Mouse (Mus musculus) kidney, postnatal 14 days (tissue): ENCODE results near the gene Zfp14.

ENCODE experiments used
- DNase-seq: peaks from one replicate; pipeline ENCODE4 v3.0.0; 2022; ENCODE audit warnings: mixed read lengths

Gene Zfp14

DNA sequence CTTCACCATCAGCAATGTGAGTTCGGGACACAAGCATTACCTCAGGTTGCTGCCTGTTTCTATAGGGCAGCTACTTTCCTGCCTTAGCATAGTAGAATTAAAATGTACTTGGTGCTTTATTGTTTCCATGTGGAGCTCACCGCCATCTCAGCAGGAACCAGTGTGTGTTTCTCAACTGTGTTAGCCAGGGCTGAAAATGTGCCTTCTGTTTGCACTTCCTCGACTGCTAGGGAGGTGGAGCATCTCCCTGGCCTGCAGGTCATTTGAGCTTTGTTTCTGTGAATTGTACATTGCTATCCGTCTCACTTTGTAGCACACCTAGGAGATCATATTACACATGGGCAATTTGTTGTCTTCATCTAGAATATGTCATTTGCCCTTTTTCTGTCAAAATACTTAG, 23.8 kb downstream of the Zfp14 start:
- DNase-seq: no peak

DNA sequence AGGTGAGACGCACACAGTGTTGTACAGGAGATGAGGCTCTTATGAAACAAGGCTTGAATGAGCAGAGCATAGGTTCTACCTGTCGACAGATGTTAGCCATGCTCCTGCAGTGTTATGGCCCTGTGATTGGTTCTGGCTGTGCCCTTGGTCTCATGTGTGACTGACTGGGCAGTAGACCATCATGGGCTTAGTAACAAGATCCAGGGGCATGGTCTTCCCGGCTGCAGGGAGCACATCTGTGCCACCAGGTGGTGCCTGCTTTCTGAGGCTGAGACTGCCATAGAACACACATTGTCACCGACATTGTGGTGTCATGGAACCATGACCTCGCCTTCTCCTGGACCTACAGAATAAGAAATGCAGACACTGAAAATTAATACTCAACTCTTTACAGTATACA, 25.8 kb downstream of the Zfp14 start:
- DNase-seq: no peak

DNA sequence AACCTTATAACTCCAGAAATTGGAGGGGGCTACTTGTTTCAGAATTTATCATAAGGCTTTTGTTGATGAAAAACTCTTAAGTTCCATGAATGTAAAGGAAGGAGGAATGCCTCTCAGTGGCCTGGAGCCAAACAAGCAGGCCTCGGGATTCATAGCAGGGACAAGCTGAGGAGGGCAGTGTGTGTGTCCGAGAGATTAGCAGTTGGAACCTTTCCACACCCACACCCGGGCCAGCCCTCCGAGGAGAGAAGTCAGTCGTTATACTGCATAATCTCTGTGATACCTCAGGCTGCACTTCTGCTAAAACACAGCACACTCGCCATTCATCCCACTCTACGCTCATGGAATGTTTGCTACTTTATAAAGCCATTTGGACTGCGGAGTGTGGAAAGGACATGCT, 27.4 kb downstream of the Zfp14 start:
- no peak for DNase-seq

DNA sequence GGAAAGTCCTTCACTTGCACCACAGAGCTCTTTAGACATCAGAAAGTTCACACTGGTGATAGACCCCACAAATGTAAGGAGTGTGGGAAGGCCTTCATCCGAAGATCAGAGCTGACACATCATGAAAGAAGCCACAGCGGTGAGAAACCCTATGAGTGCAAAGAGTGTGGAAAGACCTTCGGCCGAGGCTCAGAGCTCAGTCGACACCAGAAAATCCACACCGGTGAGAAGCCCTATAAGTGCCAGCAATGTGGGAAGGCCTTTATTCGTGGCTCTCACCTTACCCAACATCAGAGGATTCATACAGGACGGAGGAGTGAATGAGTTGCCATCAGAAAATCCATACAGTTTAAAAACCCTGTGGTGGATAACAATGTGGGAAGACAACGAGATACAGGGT, 27.9 kb downstream of the Zfp14 start:
- no peak for DNase-seq

DNA sequence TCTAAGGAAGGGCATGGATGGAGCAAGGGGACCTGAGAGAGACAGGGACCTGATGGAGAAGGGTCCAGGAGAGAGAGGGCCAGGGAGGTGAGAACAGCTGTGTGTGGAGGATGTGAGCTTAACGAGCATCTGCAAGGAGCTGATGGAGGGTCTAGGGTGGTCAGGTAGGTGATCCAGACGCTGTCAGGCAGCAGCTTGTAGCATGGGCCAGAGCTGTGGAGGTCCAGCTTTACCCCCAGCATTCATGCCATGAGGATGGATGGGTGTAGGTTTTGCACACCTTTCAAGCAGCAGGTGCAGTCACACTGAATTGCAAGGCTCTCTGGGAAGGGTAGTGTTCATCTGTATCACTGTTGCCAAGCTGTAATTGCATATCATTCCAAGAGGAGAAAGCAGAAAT, 31.6 kb downstream of the Zfp14 start:
- DNase-seq: no peak

DNA sequence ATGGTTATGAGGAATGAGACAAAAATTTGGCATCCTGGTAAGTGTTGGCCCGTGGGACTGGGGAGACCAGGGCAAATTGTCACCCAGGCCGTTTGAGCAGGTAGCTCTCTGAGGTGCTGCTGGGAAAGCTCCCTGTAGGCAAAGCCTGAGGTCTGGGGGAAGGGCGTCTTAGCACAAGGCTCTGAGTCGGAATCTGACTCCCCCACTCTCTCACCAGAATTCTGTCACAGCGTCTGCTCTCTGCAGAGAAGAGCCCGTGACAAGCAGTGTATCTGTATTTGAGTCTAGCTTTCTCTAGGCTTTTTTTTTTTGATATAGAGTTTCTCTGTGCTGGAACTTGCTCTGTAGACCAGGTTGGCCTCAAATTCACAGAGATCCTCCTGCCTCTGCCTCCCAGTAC, 34.0 kb downstream of the Zfp14 start:
- DNase-seq: no peak

DNA sequence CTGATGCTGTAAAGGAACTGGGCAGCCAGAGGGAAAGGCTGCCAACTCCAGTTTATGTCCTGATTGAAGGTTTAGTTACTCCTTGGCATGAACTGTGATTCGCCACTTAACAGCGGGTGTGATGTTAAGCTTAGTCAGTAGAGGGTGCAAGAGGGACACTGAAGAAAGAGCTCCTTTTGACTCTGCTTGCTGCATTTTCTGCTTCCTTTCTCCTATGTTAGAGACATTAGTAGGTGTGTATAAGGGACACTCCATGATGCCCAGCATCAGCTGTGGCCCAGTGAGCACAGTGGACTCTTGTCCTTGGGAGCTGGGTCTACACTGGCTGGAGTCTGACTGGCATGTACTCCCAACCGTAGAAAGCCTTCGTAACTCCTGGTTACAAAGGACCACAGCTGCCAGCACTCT, 38.2 kb downstream of the Zfp14 start:
- peak; percentile 60 for DNase-seq

DNA sequence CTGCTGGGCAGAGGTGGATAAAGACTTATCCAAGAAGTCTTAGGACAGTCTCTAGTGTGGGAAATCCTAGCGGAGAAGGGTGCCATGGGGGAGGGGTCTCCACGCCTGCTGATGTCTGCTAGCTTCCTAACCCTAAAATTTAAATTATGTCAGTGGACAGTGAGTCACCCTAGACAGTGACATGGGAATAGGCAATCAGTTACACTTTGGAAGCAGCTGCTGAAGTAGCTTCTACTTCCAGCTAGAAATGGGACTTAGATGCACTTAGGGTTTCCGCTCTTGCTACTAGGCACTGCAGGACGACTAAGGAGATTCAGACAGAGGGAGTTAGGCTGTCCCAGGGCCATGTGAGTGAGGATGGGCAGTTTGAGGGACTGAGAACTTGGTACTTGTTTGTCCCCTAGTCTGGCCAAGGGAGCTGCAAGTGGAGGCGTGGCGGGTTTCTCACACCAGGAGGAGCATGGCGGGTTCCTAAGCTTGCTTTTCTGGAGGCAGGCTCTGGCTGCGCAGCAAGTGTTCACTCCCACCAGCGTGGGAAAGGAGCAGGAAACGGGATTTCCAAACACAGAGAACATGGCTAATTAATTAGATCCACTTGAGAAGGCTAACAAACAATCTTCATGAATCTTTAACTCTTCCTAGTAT, 40.5 kb downstream of the Zfp14 start:
- DNase-seq: no peak

DNA sequence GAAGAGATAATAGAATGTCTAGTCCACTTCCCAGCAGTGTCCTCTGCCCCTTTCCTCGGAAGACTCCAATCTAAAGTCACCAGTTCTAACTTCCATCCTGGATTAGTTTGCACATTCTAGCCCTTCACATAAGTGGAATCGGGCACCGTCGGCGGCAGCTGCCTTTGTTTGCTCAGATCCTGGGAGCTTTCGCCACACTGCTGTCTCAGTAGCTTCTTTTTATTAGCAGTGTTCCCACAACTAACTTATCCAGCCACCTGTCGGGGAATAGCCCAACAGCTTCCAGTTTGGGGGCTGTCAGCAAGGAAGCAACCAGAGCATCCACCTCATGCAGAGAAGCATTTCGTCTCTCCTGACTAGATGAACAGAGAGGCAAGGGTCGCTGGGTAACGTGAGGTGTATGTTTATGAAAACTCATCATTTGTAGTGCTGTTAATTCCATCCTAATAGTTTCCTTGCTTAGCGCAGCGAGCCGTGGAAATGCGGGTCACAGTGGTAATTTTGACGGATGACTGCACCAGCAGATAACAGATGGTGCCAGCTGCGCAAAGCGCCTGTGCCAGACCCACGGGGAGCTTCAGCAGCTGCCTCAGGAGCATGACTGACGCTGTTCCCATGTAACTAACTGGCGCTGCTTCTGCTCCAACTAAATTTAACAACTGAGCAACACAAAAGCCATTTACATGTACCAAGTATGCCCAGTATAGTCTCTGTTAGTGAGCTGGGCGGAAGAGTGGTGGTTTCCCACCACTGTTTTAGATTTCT, 41.7 kb downstream of the Zfp14 start:
- DNase-seq: peak; percentile 45

DNA sequence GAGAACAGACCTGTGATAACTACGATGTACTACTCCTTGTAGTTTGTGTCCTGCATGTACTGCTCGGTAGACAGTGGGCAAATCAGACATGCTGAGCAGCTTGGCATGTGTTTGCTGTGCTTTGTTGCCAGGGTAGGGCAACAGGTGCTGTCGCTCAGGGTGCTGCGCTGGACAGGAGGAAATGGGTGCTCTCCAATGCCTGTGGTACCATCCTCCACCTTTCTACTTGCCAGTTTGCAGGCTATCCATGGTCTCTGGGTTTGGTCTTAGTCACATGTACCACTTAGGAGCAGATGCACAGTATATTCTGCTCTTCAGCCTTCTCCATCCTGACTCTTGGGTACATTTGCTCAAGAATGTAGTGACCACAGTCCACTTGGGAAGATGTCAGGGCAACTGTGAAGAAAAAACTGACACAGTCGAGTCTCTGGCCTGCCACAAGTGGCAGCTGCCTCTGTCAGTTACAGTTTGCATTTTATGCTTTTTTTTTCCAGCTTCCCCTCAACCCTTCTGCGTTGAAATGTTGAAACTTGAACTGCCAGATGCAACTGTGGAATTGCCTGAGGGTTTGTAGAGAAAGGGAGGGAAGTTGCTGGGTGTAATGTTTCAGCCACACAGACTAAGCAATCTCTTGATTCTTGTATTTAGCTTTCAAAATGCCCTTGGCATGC, 43.0 kb downstream of the Zfp14 start:
- no peak for DNase-seq

DNA sequence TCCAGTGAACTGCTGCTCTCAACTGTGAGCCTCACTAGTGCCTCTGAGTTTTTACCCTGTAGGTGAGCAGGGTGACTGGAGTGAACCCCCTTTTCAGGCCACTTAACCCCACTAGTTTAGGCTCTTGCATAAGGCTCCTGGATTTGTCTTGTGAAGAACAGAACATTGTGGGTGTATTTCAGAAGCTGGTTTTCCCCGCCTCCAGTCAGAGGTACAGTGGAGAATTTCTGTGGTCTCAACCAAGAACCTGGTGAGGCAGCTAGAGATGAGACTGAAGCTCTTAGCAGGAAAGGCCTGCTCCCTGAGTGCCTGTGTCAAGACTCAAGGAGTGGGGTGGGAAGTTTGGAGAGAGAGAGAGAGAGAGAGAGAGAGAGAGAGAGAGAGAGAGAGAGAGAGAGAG, 43.6 kb downstream of the Zfp14 start:
- no peak for DNase-seq

DNA sequence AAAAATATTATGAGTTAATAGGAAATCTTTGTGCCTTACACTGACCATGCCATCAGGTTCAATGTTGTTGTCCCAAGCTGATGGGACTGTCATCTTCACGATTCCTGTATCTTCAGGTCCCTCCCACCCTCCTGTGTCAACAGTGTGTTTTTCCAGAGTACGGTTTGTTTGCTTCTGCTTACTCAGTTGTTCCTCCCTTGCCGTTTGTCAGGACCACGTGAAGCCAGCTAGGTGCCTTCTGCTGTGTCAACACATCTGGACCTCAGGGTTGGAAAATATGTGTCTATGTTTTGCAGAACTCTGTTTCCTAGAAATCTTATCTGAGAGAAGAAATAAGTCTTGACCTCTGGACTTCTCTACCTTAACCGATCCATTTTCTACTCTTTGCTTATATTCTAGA, 50.6 kb downstream of the Zfp14 start:
- DNase-seq: no peak

DNA sequence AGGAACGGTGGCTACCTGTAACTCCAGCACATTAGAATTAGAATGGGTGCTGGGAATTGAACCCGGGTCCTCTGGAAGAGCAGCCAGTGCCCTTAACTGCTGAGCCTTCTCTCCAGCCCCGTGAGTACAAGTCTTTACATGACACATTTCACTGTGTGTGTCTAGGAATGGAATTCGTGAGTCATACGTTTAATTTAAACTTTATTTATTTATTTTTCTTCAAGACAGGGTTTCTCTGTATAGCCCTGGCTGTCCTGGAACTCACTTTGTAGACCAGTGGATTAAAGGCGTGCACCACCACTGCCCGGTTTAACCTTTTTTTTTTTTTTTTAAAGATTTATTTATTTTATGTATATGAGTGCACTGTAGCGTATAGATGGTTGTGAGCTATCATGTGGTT, 56.0 kb downstream of the Zfp14 start:
- no peak for DNase-seq

DNA sequence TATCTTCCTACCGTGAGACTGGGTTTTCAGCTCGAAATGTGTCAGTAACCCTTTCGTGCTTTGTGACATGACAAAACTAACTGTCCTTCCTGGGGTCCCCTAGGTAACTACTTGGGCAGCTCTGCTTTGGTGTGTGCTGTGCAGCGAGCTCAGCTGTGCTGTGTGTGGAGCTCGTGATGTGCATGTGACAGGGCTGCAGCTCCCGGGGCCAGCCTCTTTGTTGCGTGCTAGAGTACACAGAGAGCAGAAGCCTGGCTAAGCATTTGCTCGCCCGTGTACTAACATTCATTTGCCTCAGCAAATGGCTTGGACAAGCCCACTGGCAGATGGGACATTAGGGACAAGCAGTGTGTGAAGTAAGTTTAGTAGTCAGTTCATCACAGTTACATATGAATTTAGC, 57.8 kb downstream of the Zfp14 start:
- no peak for DNase-seq

DNA sequence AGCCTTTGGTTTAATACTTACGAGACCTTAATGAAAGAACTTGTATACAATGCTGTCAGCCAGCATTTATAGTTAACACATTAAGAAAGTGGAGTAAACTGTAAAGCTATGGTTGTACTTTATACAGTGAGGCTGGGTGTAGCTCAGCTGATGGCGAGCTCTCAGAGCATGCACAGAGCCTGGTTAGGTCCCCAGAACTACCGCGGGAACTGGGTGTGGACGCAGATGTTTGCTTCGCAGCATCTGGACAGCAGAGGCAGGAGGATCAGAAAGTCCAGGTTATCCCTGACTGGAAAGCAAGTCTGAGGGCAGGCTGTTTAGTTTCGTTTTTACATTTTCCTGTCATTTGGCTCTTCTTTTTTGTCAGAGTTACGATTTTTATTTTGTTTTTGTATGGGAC, 58.5 kb downstream of the Zfp14 start:
- DNase-seq: no peak

DNA sequence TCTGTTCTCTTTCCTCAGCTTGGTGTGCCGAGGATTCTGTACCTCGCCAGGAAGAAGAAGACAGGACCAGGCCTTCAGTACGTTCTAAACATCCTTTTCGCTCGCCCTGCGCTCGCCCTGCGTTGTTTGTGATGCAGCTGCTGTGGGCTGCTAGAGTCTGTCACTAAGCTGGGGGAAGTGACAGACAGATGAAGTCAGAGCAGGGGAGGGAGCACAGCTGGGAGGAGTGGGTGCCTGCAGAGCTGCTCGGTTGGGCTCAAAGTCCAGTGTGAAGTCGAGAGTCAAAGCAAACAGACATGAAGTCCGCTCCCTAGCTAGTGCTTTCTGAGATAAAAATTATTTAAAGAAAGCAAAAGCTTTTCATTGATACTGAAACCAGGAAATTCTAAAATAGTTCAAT, 62.1 kb downstream of the Zfp14 start:
- DNase-seq: peak; percentile 56

DNA sequence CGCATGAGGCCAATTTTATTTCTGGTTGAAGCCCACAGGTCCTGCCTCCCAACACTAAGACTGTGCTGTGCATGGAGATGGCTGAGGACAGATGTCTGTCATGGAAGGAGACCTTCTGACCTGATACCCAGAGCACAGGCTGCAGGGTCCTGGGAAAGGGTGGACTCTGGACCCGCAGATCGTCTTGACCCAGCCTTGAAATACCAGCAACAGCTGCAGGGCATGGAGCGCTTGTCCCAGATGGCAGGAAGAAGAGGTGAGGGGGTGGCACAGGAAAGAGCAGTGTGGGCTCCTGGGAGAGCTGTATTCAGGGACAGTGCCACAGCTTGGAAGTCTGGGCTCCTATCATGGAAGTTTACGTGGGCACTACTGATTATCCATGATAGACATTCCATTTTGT, 63.6 kb downstream of the Zfp14 start:
- no peak for DNase-seq
